Mouse (Mus musculus) liver, embryonic 14.5 days (tissue): ENCODE data around the gene Vezf1.

ENCODE experiments used
- CTCF ChIP-seq: IDR thresholded peaks from 2 replicates; pipeline ENCODE4 v1.5.1; 2016; ENCODE audit warnings: antibody characterized with exemption, low read depth, control low read depth
- EP300 ChIP-seq: IDR thresholded peaks from 2 replicates; pipeline ENCODE4 v1.6.1; 2016; ENCODE audit warnings: antibody characterized with exemption, low read depth

GRCm38 (mm10) chr11:88122545-88122944 is 54.5 kb downstream of the Vezf1 start:
- TF ChIP-seq CTCF (no peak), EP300 (no peak)
